Mouse (Mus musculus) effector memory CD4-positive, alpha-beta T cell, adult 7 months (primary cell): ENCODE results near the gene Cry1. TPM values are rescaled to one million over a fixed set of nuclear protein-coding genes. Genes with fewer than 3 reads are reported as not detected.

Experiments
- polyA plus RNA-seq: library from polyadenylated mRNA; unstranded; fragments of 100-300 nt; shearing (Covaris generic); gene quantifications from one replicate; pipeline ENCODE4 v1.2.1, GENCODE M21; 2017

Gene Cry1
- polyA plus RNA-seq: 86.9 TPM

GRCm38 (mm10) chr10:85184964-85185608 lies at the start of gene Cry1:
Cry1 (minus strand) TSS chr10:85185064.

GRCm38 (mm10) chr10:85127395-85128287 lies 57.2 kb downstream of the Cry1 start, which contains the start of gene Mterf2:
Mterf2 (minus strand) TSS chr10:85128027.

GRCm38 (mm10) chr10:85102247-85103084 lies 82.4 kb downstream of the Cry1 start, which contains the start of the genes Fhl4 and Tmem263:
Fhl4 (minus strand) TSS chr10:85102495.
Tmem263 (plus strand) TSS chr10:85102627.

Other genes with a start within 250 kb of the Cry1 start
- gene Fhl4, start 82.6 kb downstream of the Cry1 start, polyA plus RNA-seq: not detected
- gene Tmem263, start 82.4 kb downstream of the Cry1 start, polyA plus RNA-seq: 9.5 TPM
- gene Mterf2, start 57.0 kb downstream of the Cry1 start, polyA plus RNA-seq: 4.5 TPM
- gene Btbd11, start 201.8 kb upstream of the Cry1 start, polyA plus RNA-seq: 50.2 TPM